ENCODE assay signal across 8 mouse cellular contexts in genomic region chr3:137340938-137341337, GRCm38 (mm10). TPM values are rescaled to one million over a fixed set of nuclear protein-coding genes. Genes with fewer than 3 reads are reported as not detected.
DNase-seq lines count a peak whose midpoint lies in the region; ATAC-seq and TF ChIP-seq lines count a peak whose summit lies in the region.

Gene Emcn, plus strand, starts transcription at chr3:137341067.

- peak within 1 kb of the TSS; percentile 51 for H3K27ac ChIP-seq in forebrain, embryonic 10.5 days
- no peak within 1 kb of the TSS for H3K27ac ChIP-seq in forebrain, postnatal 0 days (ENCODE audit: low read depth, low read length)
- peak within 1 kb of the TSS; percentile 96 for H3K27ac ChIP-seq in brown adipose tissue, adult 24 weeks (replicated peaks; ENCODE audit: low read depth, low read length)

- no peaks in the 10 kb centered on the region for H3K27me3 ChIP-seq in forebrain, embryonic 10.5 days (ENCODE audit: poor library complexity, severe bottlenecking)
- no peaks in the 10 kb centered on the region for H3K27me3 ChIP-seq in forebrain, postnatal 0 days (ENCODE audit: insufficient read depth, low read length)

- no peaks in the 10 kb centered on the region for H3K9me3 ChIP-seq in forebrain, embryonic 10.5 days
- H3K9me3 ChIP-seq in forebrain, postnatal 0 days (ENCODE audit: low read length): no peaks in the 10 kb centered on the region

- 0 out of 2 replicates have a peak, but pooled peaks cover 4% of the 10 kb centered on the region for H3K4me1 ChIP-seq in forebrain, embryonic 10.5 days
- H3K4me1 ChIP-seq in forebrain, postnatal 0 days (ENCODE audit: insufficient read depth): no peaks in the 10 kb centered on the region
- peaks cover 3% of the 10 kb centered on the region; the same call in 1 of the 2 replicates for H3K4me1 ChIP-seq in brown adipose tissue, adult 24 weeks (ENCODE audit: control insufficient read depth, insufficient read depth, insufficient read length, low read length)

- H3K4me2 ChIP-seq in forebrain, postnatal 0 days (ENCODE audit: low read depth): no peak within 1 kb of the TSS

- no peak for ATAC-seq in forebrain, postnatal 0 days

- 66% methylated on average over 8 of the region's 8 CpGs for WGBS in forebrain, embryonic 10.5 days
- 67% methylated on average over 8 of the region's 8 CpGs for WGBS in forebrain, postnatal 0 days

- intact Hi-C loops in heart, postnatal 10 days (cut with DNase I): loop anchor here (10.0 kb wide), 1 partner anchor 54 kb away; no protein-coding TSS in a partner anchor

- H3K9ac ChIP-seq in forebrain, postnatal 0 days: no peak within 1 kb of the TSS

- H3K36me3 ChIP-seq in forebrain, embryonic 10.5 days (replicated peaks): no peaks in the 10 kb centered on the region
- H3K36me3 ChIP-seq in forebrain, postnatal 0 days (ENCODE audit: insufficient read depth): no peaks in the 10 kb centered on the region

- no peak for TF ChIP-seq CTCF in forebrain, postnatal 0 days (IDR thresholded peaks at IDR 0.05; ENCODE audit: low read depth)

- no peak for DNase-seq in forebrain, embryonic 10.5 days (ENCODE audit: extremely low spot score, low spot score)
- no peak for DNase-seq in forebrain, postnatal 0 days
- DNase-seq in heart, postnatal 10 days: peak; percentile 27 to 33
- peak; percentile 55 for DNase-seq in kidney, postnatal 14 days
- DNase-seq in layer of hippocampus, adult 9-10 months (ENCODE audit: low spot score): no peak
- DNase-seq in urinary bladder, postnatal 36 days (ENCODE audit: low spot score in 2 of 2): no peak
- DNase-seq in spleen, postnatal 10 days (ENCODE audit: low spot score in 2 of 2): no peak

- 0 out of 2 replicates have a peak within 1 kb of the TSS, but pooled peaks have one; percentile 8 for H3K4me3 ChIP-seq in forebrain, embryonic 10.5 days
- no peak within 1 kb of the TSS for H3K4me3 ChIP-seq in forebrain, postnatal 0 days (ENCODE audit: low read depth, low read length)
- H3K4me3 ChIP-seq in brown adipose tissue, adult 24 weeks (ENCODE audit: insufficient read depth, low read depth, low read length): peak within 1 kb of the TSS; percentile 81

RNA-seq across cellular contexts. Expression of gene Emcn, which starts in this region (rescaled TPM):
- polyA plus RNA-seq in forebrain, embryonic 10.5 days (2016; fragmentation: Nextera tagmentation; extraction: Ambion mirVana): 24.3 and 24.6 TPM in 2 replicates
- 6.2 and 9.4 TPM in 2 replicates for total RNA-seq in forebrain, postnatal 0 days (2014; rRNA removed)
- 7.2 and 9.1 TPM in 2 replicates for polyA plus RNA-seq in forebrain, postnatal 0 days (2015; fragmentation: Nextera tagmentation; extraction: Ambion mirVana)
- 17.6 and 58.2 TPM in 2 replicates for polyA plus RNA-seq in brown adipose tissue, adult 24 weeks (2012; ENCODE audit: insufficient read depth, insufficient read length, missing spikeins)
- total RNA-seq in heart, postnatal 10 days (2021): 10 to 100 TPM; 57.7 to 74.5 TPM

Comparison
In these comparisons a context has a peak if more than half of its experiments do, and no peak if none do; other contexts are left out.
1. DNase-seq: peak in heart, postnatal 10 days (2 of 2) and kidney, postnatal 14 days (single experiment); none in forebrain, embryonic 10.5 days (single experiment), forebrain, postnatal 0 days (single experiment), layer of hippocampus, adult 9-10 months (single experiment), urinary bladder, postnatal 36 days (0 of 2) and spleen, postnatal 10 days (0 of 2).